Mouse (Mus musculus): ENCODE data around the gene Zmynd10.

GRCm38 (mm10) chr9:107583174-107583573 lies 36.1 kb downstream of the Zmynd10 start:
- TF ChIP-seq CTCF (IDR thresholded peaks at IDR 0.05; ENCODE audit: extremely low read depth, insufficient read depth, low read length) (no peak), POLR2A (IDR thresholded peaks at IDR 0.05; ENCODE audit: extremely low read depth, insufficient read depth, low read length) (no peak)
